Mouse (Mus musculus) liver, embryonic 11.5 days (tissue): ENCODE measurements around the gene Scube1. TPM values are rescaled to one million over a fixed set of nuclear protein-coding genes. Genes with fewer than 3 reads are reported as not detected.

Experiments
- ATAC-seq: fragments of 200-750 bp; cut with Nextera tagmentation; replicated peaks from 2 replicates; pipeline ENCODE4 v1.8.0; 2017; ENCODE audit warnings: moderate number of reproducible peaks, mild to moderate bottlenecking, moderate TSS enrichment, moderate library complexity; ENCODE audit not compliant: low FRiP score
- DNase-seq: peaks from one replicate; pipeline ENCODE4 v3.0.0-alpha.2; 2017; ENCODE audit warnings: low spot score
- H3K27ac ChIP-seq: fragments of 300-500 bp; sonication (generic); 2 replicates; pipeline ENCODE4 v1.5.1; 2014; ENCODE audit warnings: mild to moderate bottlenecking, low read depth, low read length, control low read depth
- H3K27me3 ChIP-seq: fragments of 300-500 bp; sonication (generic); replicated peaks from 2 replicates; pipeline ENCODE4 v1.6.1; 2014; ENCODE audit warnings: low read length, mixed read lengths; ENCODE audit not compliant: control insufficient read depth, insufficient read depth
- H3K36me3 ChIP-seq: fragments of 300-500 bp; sonication (generic); 2 replicates; pipeline ENCODE4 v1.6.1; 2014; ENCODE audit warnings: mild to moderate bottlenecking, low read length, moderate library complexity, mixed read lengths; ENCODE audit not compliant: control insufficient read depth, insufficient read depth
- H3K4me1 ChIP-seq: fragments of 300-500 bp; sonication (generic); replicated peaks from 2 replicates; pipeline ENCODE4 v1.6.1; 2014; ENCODE audit warnings: low read length, mixed read lengths; ENCODE audit not compliant: control insufficient read depth, insufficient read depth
- H3K4me2 ChIP-seq: fragments of 300-500 bp; sonication (generic); 2 replicates; pipeline ENCODE4 v1.6.1; 2014; ENCODE audit warnings: mild to moderate bottlenecking, control low read depth, moderate library complexity
- H3K4me3 ChIP-seq: fragments of 300-500 bp; sonication (generic); 2 replicates; pipeline ENCODE4 v1.5.1; 2014; ENCODE audit warnings: low read depth, low read length, control low read depth
- H3K9ac ChIP-seq: fragments of 300-500 bp; sonication (generic); 2 replicates; pipeline ENCODE4 v1.6.1; 2014; ENCODE audit warnings: low read depth, low read length, control low read depth
- H3K9me3 ChIP-seq: fragments of 300-500 bp; sonication (generic); 2 replicates; pipeline ENCODE4 v1.6.1; 2016; ENCODE audit warnings: low read length, inconsistent platforms, mixed read lengths; ENCODE audit not compliant: control insufficient read depth
- WGBS: fragments of 180-500 bp; shearing (Covaris S2); extraction: QIAGEN DNeasy Blood & Tissue Kit; methylation state at CpG from one replicate; pipeline ENCODE4 v1.1.7; 2014; 5-methylcytosine and 5-hydroxymethylcytosine counted together
- polyA plus RNA-seq: library from polyadenylated mRNA; unstranded; fragments of >200 nt; fragmentation: Nextera tagmentation; extraction: Ambion mirVana; gene quantifications from 2 replicates; pipeline ENCODE4 v1.2.1, GENCODE M21; 2014

Gene Scube1
- polyA plus RNA-seq, 1 experiment from 2014 or later: 4.0 TPM

DNA sequence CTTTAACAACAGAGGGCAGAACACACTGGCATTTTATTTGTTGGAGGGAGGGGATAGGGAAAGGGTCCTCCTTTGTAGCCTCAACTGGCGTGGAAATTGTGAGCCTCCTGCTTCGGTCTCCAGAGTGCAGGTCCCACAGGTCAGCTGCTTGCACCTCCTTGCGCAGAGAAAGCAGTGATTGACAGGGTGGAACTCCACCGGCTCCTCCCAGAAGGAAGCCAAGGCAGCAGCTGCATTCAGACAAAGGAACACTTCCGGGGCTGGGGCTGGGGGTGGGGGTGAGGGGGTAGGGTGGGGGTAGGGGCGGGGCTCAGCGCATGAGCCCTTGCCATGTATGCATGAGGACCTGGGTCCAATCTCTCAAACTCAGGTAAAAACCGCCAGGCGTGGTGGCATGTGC is 24.6 kb upstream of the Scube1 start:
- H3K4me1 ChIP-seq: no peaks in the 10 kb centered on the region
- no peaks in the 10 kb centered on the region for H3K36me3 ChIP-seq
- H3K4me3 ChIP-seq: no peak overlapping the region
- H3K27me3 ChIP-seq: no peaks in the 10 kb centered on the region
- 69% methylated on average over 9 of the region's 9 CpGs for WGBS
- no peak overlapping the region for H3K27ac ChIP-seq
- H3K9ac ChIP-seq: no peak overlapping the region
- H3K9me3 ChIP-seq: 0 out of 2 replicates have a peak, but pooled peaks cover under 1% of the 10 kb centered on the region
- H3K4me2 ChIP-seq: no peak overlapping the region
- ATAC-seq (no peak), DNase-seq (no peak)

DNA sequence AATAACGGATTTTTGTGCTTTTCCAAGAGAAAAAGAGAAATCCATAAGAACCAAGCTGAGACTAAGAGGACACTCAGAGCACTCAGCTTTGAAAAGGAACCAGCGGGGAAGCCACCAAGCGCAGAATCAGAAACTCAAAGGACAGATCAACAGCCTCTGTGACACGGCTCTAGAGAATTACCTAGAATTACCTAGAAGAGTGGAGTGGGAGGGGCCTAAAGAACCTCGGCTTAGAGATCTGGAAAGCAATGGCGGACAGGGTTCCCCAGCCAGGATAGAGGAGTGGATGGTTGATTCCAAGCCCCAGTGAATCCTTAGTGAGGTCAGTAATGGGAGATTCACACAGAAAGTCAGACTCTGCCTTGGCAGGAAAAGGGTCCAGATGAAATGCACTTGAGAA is 24.2 kb upstream of the Scube1 start:
- DNase-seq: no peak
- Histone ChIP-seq H3K4me1 (no peaks in the 10 kb centered on the region), H3K36me3 (no peaks in the 10 kb centered on the region), H3K27me3 (no peaks in the 10 kb centered on the region), H3K9me3 (no peaks in the 10 kb centered on the region), H3K4me2 (no peak overlapping the region), H3K27ac (no peak overlapping the region), H3K9ac (no peak overlapping the region), H3K4me3 (no peak overlapping the region)
- ATAC-seq: no peak
- WGBS: 84% methylated on average over 6 of the region's 6 CpGs

DNA sequence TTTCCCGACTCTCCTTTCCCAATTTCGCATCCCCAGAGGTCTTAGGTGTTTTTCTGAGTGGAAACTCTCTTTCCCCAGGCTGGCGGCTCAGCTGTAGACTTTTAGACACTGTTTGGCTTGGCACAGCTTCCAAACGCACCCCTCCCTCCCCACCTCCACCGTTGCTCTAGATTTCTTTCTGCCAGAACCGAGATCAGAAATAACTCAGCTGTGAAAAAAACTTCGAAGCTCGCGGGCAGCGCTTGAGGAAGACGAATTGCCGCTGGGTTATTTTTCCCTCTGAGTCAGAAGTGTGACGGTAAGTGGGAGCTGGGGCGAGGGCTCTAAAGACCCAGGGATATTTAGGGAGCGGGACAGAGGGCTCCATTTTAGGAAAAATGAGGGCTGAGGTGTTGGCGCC is 21.5 kb upstream of the Scube1 start:
- Histone ChIP-seq H3K36me3 (no peaks in the 10 kb centered on the region), H3K9me3 (no peaks in the 10 kb centered on the region), H3K4me1 (no peaks in the 10 kb centered on the region), H3K9ac (no peak overlapping the region), H3K4me2 (no peak overlapping the region), H3K27ac (no peak overlapping the region), H3K27me3 (no peaks in the 10 kb centered on the region), H3K4me3 (no peak overlapping the region)
- 65% methylated on average over 16 of the region's 16 CpGs for WGBS
- ATAC-seq (no peak), DNase-seq (no peak)

- H3K27me3 ChIP-seq: no peaks in the 10 kb centered on the region
- WGBS: 76% methylated on average over 1 of the region's 1 CpGs
- no peak overlapping the region for H3K4me3 ChIP-seq
- ATAC-seq (no peak), DNase-seq (no peak)
- H3K27ac ChIP-seq: no peak overlapping the region
- H3K9me3 ChIP-seq: no peaks in the 10 kb centered on the region
- H3K4me1 ChIP-seq: no peaks in the 10 kb centered on the region
- no peak overlapping the region for H3K4me2 ChIP-seq
- H3K36me3 ChIP-seq: no peaks in the 10 kb centered on the region
- H3K9ac ChIP-seq: no peak overlapping the region
These were observed 17.2 kb upstream of the Scube1 start for GRCm38 (mm10) chr15:83742018-83742417.

- H3K27me3 ChIP-seq: no peaks in the 10 kb centered on the region
- no peaks in the 10 kb centered on the region for H3K4me1 ChIP-seq
- no peaks in the 10 kb centered on the region for H3K36me3 ChIP-seq
- H3K4me3 ChIP-seq: no peak overlapping the region
- DNase-seq (no peak), ATAC-seq (no peak)
- H3K27ac ChIP-seq: no peak overlapping the region
- 45% methylated on average over 21 of the region's 21 CpGs for WGBS
- no peak overlapping the region for H3K4me2 ChIP-seq
- H3K9ac ChIP-seq: no peak overlapping the region
- no peaks in the 10 kb centered on the region for H3K9me3 ChIP-seq
These were observed 16.0 kb upstream of the Scube1 start for GRCm38 (mm10) chr15:83740676-83741422.

- Histone ChIP-seq H3K4me3 (no peak overlapping the region), H3K4me1 (peaks cover 5% of the 10 kb centered on the region), H3K4me2 (no peak overlapping the region), H3K27me3 (peaks cover 48% of the 10 kb centered on the region), H3K27ac (no peak overlapping the region), H3K36me3 (no peaks in the 10 kb centered on the region), H3K9ac (no peak overlapping the region), H3K9me3 (no peaks in the 10 kb centered on the region)
- 28% methylated on average over 3 of the region's 3 CpGs for WGBS
- no peak for DNase-seq
- no peak for ATAC-seq
These were observed 2.8 kb upstream of the Scube1 start for GRCm38 (mm10) chr15:83727626-83728025.

GRCm38 (mm10) chr15:83726741-83727140 is 1.9 kb upstream of the Scube1 start:
- WGBS: 71% methylated on average over 5 of the region's 5 CpGs
- no peak overlapping the region for H3K9ac ChIP-seq
- no peak overlapping the region for H3K4me2 ChIP-seq
- peaks cover 5% of the 10 kb centered on the region for H3K4me1 ChIP-seq
- no peak overlapping the region for H3K4me3 ChIP-seq
- H3K27ac ChIP-seq: no peak overlapping the region
- no peaks in the 10 kb centered on the region for H3K9me3 ChIP-seq
- no peaks in the 10 kb centered on the region for H3K36me3 ChIP-seq
- peaks cover 56% of the 10 kb centered on the region for H3K27me3 ChIP-seq
- ATAC-seq (no peak), DNase-seq (no peak)

DNA sequence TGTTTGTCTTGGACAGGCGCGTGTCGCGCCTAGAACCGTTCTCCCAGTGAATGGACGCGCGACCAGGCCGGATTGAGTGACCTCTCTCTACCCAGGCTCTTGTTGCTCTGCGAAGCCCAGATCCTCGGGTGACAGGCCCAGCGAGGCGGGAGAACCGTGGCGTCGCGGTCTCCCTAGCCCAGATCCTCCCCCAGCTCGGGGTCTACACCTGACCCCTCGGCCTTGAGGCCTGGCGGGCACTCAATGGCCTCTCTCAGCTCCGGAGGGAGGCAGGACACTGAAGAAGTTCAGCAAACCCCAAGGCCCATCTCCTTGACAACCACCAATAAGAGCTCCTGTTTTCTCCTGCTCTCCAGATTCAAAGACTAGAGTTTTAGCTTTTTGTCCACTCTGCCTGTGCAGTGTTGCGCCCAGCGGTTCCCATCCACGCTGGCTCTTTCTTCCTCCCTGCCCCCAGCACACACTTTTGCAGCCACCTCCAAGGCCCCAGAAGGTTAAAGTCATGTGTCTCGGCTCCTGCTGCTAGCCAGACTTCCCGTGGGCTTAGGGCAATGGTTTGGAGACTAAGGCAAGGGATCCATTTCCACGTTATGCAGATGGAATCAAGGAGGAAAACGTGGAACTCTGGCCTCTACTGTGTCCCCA is 857 bp upstream of the Scube1 start:
- Histone ChIP-seq H3K4me1 (peaks cover 5% of the 10 kb centered on the region), H3K9me3 (no peaks in the 10 kb centered on the region), H3K4me3 (no peak overlapping the region), H3K4me2 (peak overlapping the region; percentile 86; the same call in 1 of the 2 replicates), H3K9ac (no peak overlapping the region), H3K27ac (no peak overlapping the region), H3K36me3 (no peaks in the 10 kb centered on the region), H3K27me3 (peaks cover 56% of the 10 kb centered on the region)
- ATAC-seq (no peak), DNase-seq (no peak)
- WGBS: 19% methylated on average over 28 of the region's 28 CpGs
